Mouse (Mus musculus) limb, embryonic 14.5 days (tissue): ENCODE data around the gene Cacna2d3. TPM values are rescaled to one million over a fixed set of nuclear protein-coding genes. Genes with fewer than 3 reads are reported as not detected.
A peak's percentile ranks its signal among the peaks of the same experiment; 100 is the strongest.

Experiments
- ATAC-seq: fragments of 200-750 bp; cut with Nextera tagmentation; 2 replicates; pipeline ENCODE4 v1.8.0; 2017; ENCODE audit warnings: low read depth, moderate number of reproducible peaks, moderate TSS enrichment; ENCODE audit not compliant: low FRiP score
- DNase-seq: peaks from one replicate; pipeline ENCODE4 v3.0.0-alpha.2; 2015; ENCODE audit warnings: low spot score
- H3K27ac ChIP-seq: fragments of 300-500 bp; sonication (generic); replicated peaks from 2 replicates; pipeline ENCODE4 v1.5.1; 2014; ENCODE audit warnings: low read depth, mild to moderate bottlenecking, low read length, moderate library complexity, mixed read lengths
- H3K27me3 ChIP-seq: fragments of 300-500 bp; sonication (generic); 2 replicates; pipeline ENCODE4 v1.6.1; 2014; ENCODE audit warnings: low read length, mixed read lengths; ENCODE audit not compliant: control insufficient read depth, insufficient read depth
- H3K36me3 ChIP-seq: fragments of 300-500 bp; sonication (generic); 2 replicates; pipeline ENCODE4 v1.6.1; 2014; ENCODE audit warnings: mild to moderate bottlenecking, low read length, moderate library complexity, mixed read lengths; ENCODE audit not compliant: control insufficient read depth, insufficient read depth
- H3K4me1 ChIP-seq: fragments of 300-500 bp; sonication (generic); 2 replicates; pipeline ENCODE4 v1.6.1; 2014; ENCODE audit warnings: antibody characterized with exemption, low read length, mixed read lengths; ENCODE audit not compliant: control insufficient read depth, insufficient read depth
- H3K4me2 ChIP-seq: fragments of 300-500 bp; sonication (generic); replicated peaks from 2 replicates; pipeline ENCODE4 v1.6.1; 2014; ENCODE audit warnings: low read depth, mild to moderate bottlenecking, low read length, moderate library complexity; ENCODE audit not compliant: severe bottlenecking
- H3K4me3 ChIP-seq: fragments of 300-500 bp; sonication (generic); replicated peaks from 2 replicates; pipeline ENCODE4 v1.5.1; 2014; ENCODE audit warnings: low read length
- H3K9ac ChIP-seq: fragments of 300-500 bp; sonication (generic); 2 replicates; pipeline ENCODE4 v1.6.1; 2014; ENCODE audit warnings: mild to moderate bottlenecking, low read depth, low read length, moderate library complexity; ENCODE audit not compliant: severe bottlenecking
- H3K9me3 ChIP-seq: fragments of 300-500 bp; sonication (generic); 2 replicates; pipeline ENCODE4 v1.6.1; 2016; ENCODE audit warnings: low read length; ENCODE audit not compliant: control insufficient read depth
- POLR2A ChIP-seq: fragments of 200-500 bp; IDR thresholded peaks from 2 replicates; pipeline ENCODE4 v1.8.0; 2012; ENCODE audit warnings: inconsistent platforms, mild to moderate bottlenecking, moderate library complexity, borderline replicate concordance; ENCODE audit not compliant: insufficient read depth, insufficient read length; ENCODE audit errors: extremely low read depth
- WGBS: fragments of 180-500 bp; shearing (Covaris S2); extraction: QIAGEN DNeasy Blood & Tissue Kit; methylation state at CpG from one replicate; pipeline ENCODE4 v1.1.7; 2014; 5-methylcytosine and 5-hydroxymethylcytosine counted together
- polyA plus RNA-seq, 2 experiments: library from polyadenylated mRNA; depleted of rRNA in 1 of 2; stranded (reverse) in 1 of 2; unstranded in 1 of 2; fragments of >200 nt; fragmentation: Nextera tagmentation in 1 of 2; extraction: Ambion mirVana in 1 of 2; gene quantifications; 2 replicates each; pipeline versions ENCODE4 v1.2.1 to v1.2.3; 2012 to 2014

Cacna2d3 gene
- polyA plus RNA-seq, 2 experiments = 4.9 to 6.3 TPM

DNA sequence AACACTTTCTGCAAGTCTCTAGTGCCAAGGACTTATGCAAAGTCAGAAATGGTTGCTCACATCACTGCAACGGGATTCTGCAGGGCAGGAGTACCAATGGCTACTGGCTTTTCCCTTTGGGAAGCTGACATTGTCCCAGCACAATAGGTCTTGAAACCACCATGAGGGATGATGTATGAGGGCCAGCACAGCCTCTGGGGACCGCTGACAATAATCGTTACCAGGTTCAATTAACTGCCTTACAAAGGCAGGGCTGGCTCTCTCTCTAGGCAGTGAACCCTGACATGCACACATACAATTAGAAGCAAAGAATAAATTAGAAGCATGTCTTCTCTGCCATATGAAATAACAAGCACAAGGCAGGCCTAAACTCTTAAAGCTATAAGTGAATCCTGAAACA lies 272.5 kb downstream of the Cacna2d3 start:
- Histone ChIP-seq H3K27me3 (no peaks in the 10 kb centered on the region), H3K9me3 (no peaks in the 10 kb centered on the region), H3K4me3 (no peak overlapping the region), H3K27ac (no peak overlapping the region), H3K36me3 (no peaks in the 10 kb centered on the region), H3K9ac (no peak overlapping the region), H3K4me2 (no peak overlapping the region), H3K4me1 (no peaks in the 10 kb centered on the region; the same call in 1 of the 2 replicates)
- WGBS = 51% methylated on average over 3 of the region's 3 CpGs
- no peak for ATAC-seq
- TF ChIP-seq POLR2A = no peak
- no peak for DNase-seq

DNA sequence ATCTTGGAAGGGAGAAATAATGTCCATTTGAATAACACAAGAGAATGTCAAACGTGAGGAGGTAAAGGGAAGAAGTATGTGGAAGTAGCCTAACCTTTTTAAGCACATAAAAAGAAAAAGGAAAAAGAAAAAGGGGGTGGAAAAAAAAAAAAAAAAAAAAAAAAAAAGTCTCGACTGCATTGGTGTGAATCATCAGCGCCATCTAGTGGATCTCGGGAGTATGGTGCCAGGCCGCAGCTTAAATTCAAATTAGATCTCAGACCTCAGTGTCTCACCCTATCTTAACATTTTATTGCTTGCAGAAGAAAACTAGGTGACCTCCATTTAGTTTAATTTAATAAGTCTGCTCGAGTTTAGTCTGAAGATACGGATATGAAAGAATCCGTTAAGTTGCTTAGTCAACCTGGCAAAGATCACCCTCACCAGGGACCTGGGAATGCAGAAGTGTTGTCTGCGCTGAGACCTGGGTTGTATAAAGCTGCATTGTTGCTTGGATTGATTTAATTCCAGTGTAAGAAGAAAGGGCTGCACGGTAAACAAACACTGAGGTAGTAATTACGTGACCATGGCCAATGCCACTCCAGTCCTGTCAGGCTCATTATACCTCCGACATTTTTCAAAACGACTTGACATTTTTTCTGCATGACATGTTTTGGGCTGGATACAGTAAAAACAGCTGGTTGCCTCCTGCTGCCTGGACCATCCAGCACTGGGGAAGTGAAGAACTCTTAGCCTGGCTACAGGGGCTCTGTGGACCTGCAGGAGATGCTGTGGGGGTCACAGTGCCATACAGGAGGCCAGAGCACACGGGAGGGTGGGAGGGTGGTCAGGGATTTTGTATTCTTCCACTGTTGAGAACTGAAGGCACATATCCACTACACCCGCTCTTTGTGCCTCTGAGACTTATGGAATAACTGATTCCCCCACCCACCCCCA lies 278.3 kb downstream of the Cacna2d3 start:
- H3K4me2 ChIP-seq = peak overlapping the region; percentile 30

DNA sequence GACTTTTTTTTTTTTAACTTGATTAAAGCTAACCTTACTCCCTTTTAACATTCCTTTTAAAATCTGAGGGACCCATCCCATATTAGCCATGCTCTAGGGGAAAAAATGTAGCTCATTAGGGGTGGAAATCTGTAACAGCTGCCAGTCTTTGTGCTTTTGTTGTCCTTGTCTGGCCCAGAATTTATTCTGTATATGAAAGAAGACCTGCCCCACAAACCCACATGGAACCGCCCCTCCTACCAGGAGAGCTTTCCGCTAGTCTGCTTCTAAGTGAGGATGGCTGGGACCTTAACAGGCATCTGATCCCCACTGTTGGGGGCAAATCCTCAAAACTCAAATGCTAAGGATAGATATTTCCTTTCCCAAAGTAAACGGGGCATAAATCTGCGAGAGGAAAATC lies 279.2 kb downstream of the Cacna2d3 start:
- no peak overlapping the region for H3K9ac ChIP-seq
- no peak for DNase-seq
- no peak overlapping the region for H3K4me3 ChIP-seq
- H3K4me1 ChIP-seq = 0 out of 2 replicates have a peak, but pooled peaks cover 6% of the 10 kb centered on the region
- H3K9me3 ChIP-seq = no peaks in the 10 kb centered on the region
- no peaks in the 10 kb centered on the region for H3K36me3 ChIP-seq
- 0 out of 2 replicates have a peak, but pooled peaks have one; percentile 41 for ATAC-seq
- WGBS = 10% methylated on average over 4 of the region's 4 CpGs
- H3K4me2 ChIP-seq = peak overlapping the region; percentile 30
- peak overlapping the region; percentile 61 for H3K27ac ChIP-seq
- no peak for TF ChIP-seq POLR2A
- H3K27me3 ChIP-seq = no peaks in the 10 kb centered on the region

More for the DNA sequence above, 278.3 kb downstream of the Cacna2d3 start:
- H3K9ac ChIP-seq = no peak overlapping the region
- H3K27ac ChIP-seq = 0 out of 2 replicates have a peak overlapping the region, but pooled peaks have one; percentile 61
- TF ChIP-seq POLR2A = no peak
- DNase-seq = peak; percentile 62
- no peaks in the 10 kb centered on the region for H3K27me3 ChIP-seq
- 0 out of 2 replicates have a peak, but pooled peaks cover 6% of the 10 kb centered on the region for H3K4me1 ChIP-seq
- no peaks in the 10 kb centered on the region for H3K36me3 ChIP-seq
- no peaks in the 10 kb centered on the region for H3K9me3 ChIP-seq
- ATAC-seq = no peak
- no peak overlapping the region for H3K4me3 ChIP-seq
- 21% methylated on average over 15 of the region's 15 CpGs for WGBS

DNA sequence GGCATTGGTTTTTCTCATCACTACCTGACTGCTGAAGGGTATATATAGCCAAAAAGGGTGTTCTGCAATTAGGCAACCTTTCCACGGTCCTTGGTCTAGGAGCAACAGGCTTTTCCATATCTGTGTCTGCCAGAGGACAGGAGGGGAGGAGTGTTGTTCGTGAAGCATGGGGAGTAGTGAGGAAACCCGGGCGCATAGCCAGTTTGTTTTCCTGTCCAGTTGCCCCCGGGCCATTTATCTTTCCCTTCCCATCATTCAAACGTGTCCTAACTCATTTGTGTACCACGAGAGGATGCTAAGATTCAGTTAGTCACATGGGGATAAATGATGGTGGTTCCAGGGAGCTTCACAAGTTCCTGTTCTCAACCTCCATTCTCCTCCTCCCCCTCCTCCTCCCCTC lies 283.0 kb downstream of the Cacna2d3 start:
- Histone ChIP-seq H3K4me1 (0 out of 2 replicates have a peak, but pooled peaks cover 6% of the 10 kb centered on the region), H3K4me2 (no peak overlapping the region), H3K27me3 (no peaks in the 10 kb centered on the region), H3K9me3 (no peaks in the 10 kb centered on the region), H3K9ac (no peak overlapping the region), H3K27ac (no peak overlapping the region), H3K4me3 (no peak overlapping the region), H3K36me3 (no peaks in the 10 kb centered on the region)
- no peak for TF ChIP-seq POLR2A
- 65% methylated on average over 7 of the region's 7 CpGs for WGBS
- DNase-seq (no peak), ATAC-seq (no peak)

DNA sequence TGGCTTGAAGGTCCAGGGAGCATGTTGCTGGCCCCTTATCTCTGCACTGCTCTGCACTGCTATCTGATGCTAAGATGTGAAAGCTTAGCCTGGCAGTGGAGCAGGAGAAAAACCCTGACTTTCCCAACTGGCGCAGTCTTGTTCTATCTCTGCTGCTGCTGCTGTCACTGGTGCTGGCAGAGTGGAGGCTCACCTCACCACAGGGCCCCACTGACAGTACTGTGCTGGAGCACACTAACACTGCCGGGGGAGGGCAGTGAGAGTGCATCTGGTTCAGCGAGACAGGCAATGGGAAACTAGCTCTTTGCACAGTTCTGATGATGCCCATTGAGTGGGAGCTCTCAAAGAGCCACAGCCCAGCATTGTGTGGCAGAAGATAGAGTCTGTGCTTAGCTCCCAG lies 283.4 kb downstream of the Cacna2d3 start:
- H3K4me3 ChIP-seq = no peak overlapping the region
- no peaks in the 10 kb centered on the region for H3K9me3 ChIP-seq
- DNase-seq (no peak), ATAC-seq (no peak)
- no peak overlapping the region for H3K4me2 ChIP-seq
- TF ChIP-seq POLR2A = no peak
- H3K27me3 ChIP-seq = no peaks in the 10 kb centered on the region
- H3K36me3 ChIP-seq = no peaks in the 10 kb centered on the region
- WGBS = 75% methylated on average over 3 of the region's 3 CpGs
- H3K27ac ChIP-seq = no peak overlapping the region
- H3K4me1 ChIP-seq = 0 out of 2 replicates have a peak, but pooled peaks cover 6% of the 10 kb centered on the region
- no peak overlapping the region for H3K9ac ChIP-seq
